Mouse (Mus musculus): Measurements from ENCODE around the gene Slc25a39. TPM values are rescaled to one million over a fixed set of nuclear protein-coding genes. Genes with fewer than 3 reads are reported as not detected.
"Not testable (repeated sequence)": the region's sequence is repeated elsewhere in the genome, so short reads cannot be mapped to it uniquely, and the experiment has no call there.

Gene Slc25a39
- total RNA-seq, 2 experiments from 2014 or later: 75.6 to 81.8 TPM

- DNase-seq (ENCODE audit: low spot score in 2 of 2): no peak
These were observed 7.5 kb upstream of the Slc25a39 start for GRCm38 (mm10) chr11:102415034-102415802.

GRCm38 (mm10) chr11:102413059-102413458, 5.3 kb upstream of the Slc25a39 start:
- DNase-seq (ENCODE audit: low spot score in 2 of 2): no peak

DNA sequence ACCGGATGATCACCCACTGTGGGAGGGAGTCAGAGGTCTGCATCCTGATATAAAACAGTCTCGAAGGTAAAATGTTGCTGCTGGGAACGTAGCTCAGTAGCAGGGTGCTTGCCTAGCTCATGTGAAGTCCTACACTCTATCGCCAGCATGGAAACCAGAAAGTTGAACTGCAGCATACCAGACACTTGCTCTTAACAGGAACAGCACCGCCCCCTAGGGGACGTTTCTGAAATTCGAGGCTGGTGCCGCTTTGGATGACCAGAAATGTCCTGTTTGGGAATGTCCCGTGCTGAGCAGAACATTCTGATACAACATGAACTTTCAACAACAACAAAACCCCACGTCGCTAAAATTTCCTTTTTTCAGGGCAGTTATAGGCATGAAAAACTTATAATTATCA, 4.0 kb upstream of the Slc25a39 start:
- DNase-seq (ENCODE audit: low spot score in 2 of 2): peak; percentile 84 to 92

DNA sequence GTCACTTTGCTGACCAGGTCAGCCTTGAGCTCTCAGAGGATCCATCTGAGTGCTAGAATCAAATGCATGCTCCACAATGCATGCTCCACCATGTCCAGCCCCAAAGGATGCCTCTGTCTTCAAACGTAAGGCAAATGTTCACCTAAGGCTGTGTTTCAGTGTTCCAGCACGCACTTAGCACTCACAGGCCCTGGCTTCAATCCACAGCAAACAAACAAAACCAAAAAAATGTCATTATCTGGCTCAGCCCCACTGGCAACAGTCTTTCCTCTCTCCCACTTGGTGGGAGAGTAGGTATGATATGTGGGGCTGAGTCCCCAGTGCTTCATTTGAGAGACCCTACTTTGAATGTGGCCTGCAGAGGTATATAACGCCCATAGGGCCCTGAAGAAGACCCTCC, 3.3 kb upstream of the Slc25a39 start:
- DNase-seq (ENCODE audit: low spot score in 2 of 2): no peak

GRCm38 (mm10) chr11:102410345-102410744, 2.6 kb upstream of the Slc25a39 start:
- DNase-seq (ENCODE audit: low spot score in 2 of 2): not testable (repeated sequence)

DNA sequence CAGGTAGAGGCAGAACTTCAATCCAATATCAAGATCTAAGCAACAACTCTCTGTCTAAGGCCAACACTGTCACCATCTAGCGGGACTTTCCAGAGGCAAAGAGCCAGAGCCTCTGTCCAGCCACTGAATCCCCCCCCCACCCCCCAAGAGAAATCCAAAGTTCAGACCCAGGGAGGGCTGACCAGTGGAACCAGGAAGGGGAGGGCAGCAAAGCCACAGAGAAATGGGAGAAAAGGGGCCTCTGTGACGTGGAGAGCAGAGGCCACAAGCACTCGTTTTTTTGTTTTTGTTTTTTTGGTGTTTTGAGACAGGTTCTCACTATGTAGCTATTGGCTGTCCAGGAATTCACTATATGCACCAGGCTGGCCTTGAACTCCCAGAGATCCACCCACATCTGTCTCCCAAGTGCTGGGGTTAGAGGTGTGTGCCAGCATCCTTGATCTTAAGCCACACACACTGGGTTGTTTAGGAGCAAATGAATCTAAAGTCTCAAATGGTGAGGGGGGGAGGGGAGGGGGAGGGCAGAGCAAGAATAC, 2.1 kb upstream of the Slc25a39 start:
- no peak for DNase-seq (ENCODE audit: low spot score in 2 of 2)

DNA sequence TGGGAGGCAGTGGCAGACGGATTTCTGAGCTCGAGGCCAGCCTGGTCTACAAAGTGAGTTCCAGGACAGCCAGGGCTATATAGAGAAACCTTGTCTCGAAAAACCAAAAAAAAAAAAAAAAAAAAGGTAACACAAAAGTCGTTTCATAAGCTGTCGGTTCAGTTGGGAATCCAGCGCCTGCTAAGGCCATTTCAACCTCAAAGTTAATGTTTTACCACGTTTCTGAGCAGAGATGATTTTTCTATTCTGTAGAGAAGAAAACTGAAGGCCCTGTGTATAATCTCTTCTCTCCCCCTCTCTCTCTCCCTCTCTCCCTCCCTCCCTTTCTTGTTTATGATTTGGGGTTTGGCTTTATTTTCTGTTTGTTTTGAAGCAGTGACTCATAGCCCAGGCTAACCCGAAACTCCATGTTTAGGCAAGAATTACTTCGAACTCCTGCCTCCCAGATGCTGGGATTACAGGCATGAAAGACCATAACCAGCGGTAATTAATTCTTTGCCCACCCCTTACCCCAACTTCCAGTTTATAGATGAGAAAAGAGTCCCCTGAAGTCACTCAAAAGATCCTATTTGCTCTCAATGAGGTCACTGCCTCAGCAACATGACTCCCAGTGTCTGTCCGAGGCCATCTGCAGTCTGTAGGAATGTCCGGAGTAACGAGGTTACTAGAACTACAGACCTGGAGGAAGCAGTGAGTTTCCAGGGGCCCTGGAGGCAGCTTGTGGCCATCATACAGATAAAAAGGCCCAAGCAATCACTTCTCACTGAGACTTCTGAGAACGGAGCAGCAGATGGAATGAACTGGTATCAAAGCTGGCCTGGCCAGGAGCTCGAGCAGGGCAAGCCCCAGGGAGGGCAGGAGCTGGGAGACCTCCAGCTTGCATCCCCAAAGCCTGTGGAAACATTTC, 1.4 kb upstream of the Slc25a39 start:
- no peak for DNase-seq (ENCODE audit: low spot score in 2 of 2)

GRCm38 (mm10) chr11:102408344-102408876, 664 bp upstream of the Slc25a39 start:
- DNase-seq (ENCODE audit: low spot score in 2 of 2): peak; percentile 91 to 98

DNA sequence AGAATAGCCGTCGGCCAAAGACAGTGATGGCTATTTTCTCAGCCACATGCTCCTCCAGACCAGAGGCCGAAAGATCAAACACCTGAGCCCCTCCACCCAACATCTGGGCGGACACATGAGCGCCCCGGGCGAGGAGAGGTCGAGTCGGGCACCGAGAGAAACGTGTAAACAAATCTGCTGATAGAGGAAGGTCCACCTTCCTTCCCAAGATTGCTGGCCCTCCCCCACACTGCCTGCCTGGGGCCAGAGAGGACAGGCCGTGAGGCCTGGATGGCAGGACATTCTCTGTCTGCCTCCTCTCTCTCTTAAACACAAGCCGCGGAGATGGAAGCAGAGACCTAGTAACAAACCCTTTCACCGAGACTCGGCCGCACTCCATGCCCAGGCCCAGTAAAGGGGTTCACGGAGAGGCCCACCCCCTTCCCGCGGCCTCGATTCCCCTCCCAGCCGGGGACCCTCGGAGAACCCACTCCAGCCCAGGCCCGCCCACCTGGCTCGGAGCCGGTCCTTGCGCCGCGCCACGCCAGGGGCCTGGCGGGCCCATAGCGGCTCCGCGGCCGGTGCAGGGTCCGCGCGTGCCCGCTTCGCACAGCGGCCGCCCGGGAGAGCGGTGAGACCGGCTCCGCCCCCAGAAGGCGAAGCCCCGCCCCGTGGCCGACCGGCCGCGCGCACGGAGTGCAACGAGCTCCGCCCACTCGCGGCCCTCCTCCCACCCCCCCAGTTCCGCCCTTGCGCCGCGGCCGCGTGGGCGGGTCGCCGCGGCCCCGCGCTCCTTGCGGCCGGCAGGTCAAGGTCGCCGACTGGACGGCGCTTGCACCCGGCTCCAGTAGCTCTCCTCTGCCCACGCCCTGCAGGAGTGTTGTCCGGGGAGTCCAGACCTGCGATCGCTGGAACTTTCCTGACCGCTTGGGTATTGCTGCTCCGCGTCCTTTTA, 579 bp downstream of the Slc25a39 start:
- DNase-seq (ENCODE audit: low spot score in 2 of 2): peak; percentile 86 to 91

GRCm38 (mm10) chr11:102406401-102406800, 1.3 kb downstream of the Slc25a39 start:
- peak in 1 of 2 experiments; percentile 12 for DNase-seq (ENCODE audit: low spot score in 2 of 2)

DNA sequence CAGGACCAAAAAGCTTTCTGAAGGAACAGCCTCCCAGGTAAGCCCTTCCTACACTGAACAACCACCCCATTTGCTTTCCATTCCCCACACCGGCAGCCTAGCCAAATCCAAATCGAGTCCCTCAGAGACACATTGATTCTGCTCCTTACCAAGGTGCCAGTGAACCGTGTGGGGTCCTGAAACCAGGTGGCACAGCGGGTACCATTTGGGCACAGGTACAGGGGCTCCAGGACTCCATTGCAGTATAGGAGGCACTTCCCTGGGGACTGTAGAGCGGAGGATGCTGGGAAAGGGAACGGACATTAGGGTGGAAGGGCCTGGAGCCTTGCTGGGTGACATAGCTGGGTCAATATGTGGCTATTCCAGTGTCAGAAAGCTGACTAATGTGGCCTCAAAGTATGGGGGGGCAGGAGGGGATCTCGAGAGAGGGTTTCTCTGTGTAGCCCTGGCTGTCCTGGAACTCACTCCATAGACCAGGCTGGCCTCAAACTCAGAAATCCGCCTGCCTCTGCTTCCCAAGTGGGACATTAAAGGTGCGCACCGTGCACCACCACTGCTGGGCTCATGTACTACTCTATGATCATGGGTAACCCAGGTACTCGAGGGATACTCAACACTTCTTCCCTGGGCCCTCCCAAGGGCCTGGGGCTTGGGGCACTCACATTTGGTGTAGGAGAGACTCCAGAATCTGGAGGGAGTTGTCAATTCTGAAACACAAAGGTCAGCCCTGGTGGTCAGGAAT, 2.0 kb downstream of the Slc25a39 start:
- DNase-seq (ENCODE audit: low spot score in 2 of 2): peak in 1 of 2 experiments; percentile 11

- DNase-seq (ENCODE audit: low spot score in 2 of 2): peak in 1 of 2 experiments; percentile 12
These were observed 3.4 kb downstream of the Slc25a39 start for GRCm38 (mm10) chr11:102404161-102405010.

DNA sequence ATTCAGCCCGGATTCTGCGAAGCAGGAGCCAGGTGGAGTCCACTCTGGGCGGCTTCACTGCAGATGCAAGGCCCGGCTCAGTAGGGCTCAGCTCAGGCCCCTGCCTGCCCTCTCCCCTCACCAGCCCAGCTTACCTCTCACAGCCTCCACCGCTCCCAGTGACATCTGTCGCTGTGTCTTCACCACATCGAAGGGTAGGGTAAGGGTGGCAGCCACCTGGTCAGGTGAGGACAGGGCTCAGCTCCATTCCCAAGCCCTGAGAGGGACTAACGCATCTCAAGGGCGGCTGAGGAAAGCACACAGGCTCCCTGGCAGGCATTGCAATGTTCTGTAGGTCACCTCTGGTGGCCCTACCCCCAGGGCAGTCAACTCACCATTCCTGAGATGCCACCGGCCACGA, 4.1 kb downstream of the Slc25a39 start:
- no peak for DNase-seq (ENCODE audit: low spot score in 2 of 2)

DNA sequence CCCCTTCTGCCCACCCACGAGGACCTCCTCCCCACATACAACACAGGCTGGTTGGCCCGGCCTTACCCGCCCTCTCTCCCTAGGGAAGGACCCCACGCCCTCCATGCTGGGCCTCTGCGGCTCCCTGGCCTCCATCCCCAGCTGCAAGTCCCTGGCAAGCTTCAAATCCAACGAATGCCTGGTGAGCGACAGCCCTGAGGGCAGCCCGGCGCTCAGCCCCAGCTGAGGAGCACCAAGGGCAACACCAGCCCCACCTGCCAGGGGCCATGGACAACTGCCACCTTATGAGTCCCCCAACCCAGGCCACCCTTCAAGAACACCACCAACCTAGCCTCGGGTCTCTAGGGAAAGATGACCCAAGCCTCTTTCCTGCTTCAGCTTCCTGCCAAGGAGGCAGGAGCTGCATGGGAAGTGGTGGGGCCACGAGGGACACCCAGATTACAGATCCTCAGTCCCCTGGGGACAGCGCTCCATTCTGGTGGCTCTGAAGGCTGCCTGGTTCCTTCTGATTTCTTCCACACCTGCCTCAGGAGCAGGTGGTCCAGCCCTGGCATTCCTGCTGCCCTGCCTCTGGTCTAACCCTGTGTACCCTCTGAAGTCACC, 5.7 kb downstream of the Slc25a39 start:
- DNase-seq (ENCODE audit: low spot score in 2 of 2): peak; percentile 12 to 15

- DNase-seq (ENCODE audit: low spot score in 2 of 2): peak in 1 of 2 experiments; percentile 4
These were observed 7.1 kb downstream of the Slc25a39 start for GRCm38 (mm10) chr11:102400513-102401084.

DNA sequence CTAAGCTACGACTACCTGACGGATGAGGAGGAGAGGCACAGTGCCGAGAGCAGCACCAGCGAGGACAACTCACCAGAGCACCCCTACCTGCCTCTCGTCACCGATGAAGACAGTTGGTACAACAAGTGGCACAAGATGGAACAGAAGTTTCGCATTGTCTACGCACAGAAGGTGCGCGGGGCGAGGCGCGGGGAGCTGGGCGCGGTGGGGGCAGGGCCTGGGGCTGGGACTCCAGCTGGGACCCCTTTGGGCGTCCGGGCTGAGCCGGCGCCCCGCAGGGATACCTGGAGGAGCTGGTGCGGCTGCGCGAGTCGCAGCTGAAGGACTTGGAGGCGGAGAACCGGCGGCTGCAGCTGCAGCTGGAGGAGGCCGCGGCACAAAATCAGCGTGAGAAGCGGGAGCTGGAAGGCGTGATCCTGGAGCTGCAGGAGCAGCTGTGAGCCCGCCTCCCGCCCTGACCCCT, 8.1 kb downstream of the Slc25a39 start:
- DNase-seq (ENCODE audit: low spot score in 2 of 2): peak in 1 of 2 experiments; percentile 14

DNA sequence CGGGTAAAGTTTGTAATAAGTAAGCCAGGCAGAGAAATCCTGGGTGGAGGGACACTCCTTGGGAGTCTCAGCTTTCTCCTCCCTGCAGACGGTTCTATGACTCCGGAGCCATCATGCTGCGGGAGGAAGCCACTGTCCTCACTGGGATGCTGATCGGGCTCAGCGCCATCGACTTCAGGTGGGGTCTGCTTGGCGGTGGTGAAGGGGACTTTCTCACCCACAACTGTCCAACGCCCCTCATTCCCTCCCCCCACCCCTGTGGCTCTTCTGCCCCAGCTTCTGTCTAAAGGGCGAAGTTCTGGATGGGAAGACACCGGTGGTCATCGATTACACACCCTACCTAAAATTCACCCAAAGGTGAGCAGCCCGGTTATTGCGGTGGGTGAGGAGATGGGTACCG, 8.6 kb downstream of the Slc25a39 start:
- no peak for DNase-seq (ENCODE audit: low spot score in 2 of 2)
